ENCODE assay signal across 21 mouse cellular contexts in genomic region chr10:117885358-117885757, GRCm38 (mm10).
"Had no signal": no experiment of that assay in that cellular context is flagged by ENCODE, and none has a peak within 500 bp of the region (broad histone marks: within the 10 kb centered on the region; RNA-seq: fewer than 3 reads in every experiment).

No protein-coding gene starts in this region.

- H3K27me3 ChIP-seq: liver, embryonic 13.5 days; megakaryocyte, embryonic 14.5 days; neural tube, embryonic 12.5 days; neural tube, embryonic 15.5 days had no signal

- H3K9ac ChIP-seq: liver, embryonic 13.5 days; lung, embryonic 14.5 days; neural tube, embryonic 12.5 days; neural tube, embryonic 15.5 days had no signal

- H3K9me3 ChIP-seq: liver, embryonic 13.5 days; midbrain, embryonic 10.5 days; neural tube, embryonic 12.5 days; neural tube, embryonic 15.5 days had no signal

- DNase-seq: kidney, postnatal 25 days; layer of hippocampus, postnatal 36 days; liver, embryonic 13.5 days; midbrain, embryonic 14.5 days; right cerebral cortex, adult 18-20 months; right cerebral cortex, postnatal 14 days; right cerebral cortex, postnatal 4 days; thymus, adult 2 months; thymus, postnatal 14 days; thymus, postnatal 4 days had no signal

- H3K36me3 ChIP-seq: liver, embryonic 13.5 days; midbrain, embryonic 10.5 days; neural tube, embryonic 12.5 days; neural tube, embryonic 15.5 days had no signal

- ATAC-seq: inflammation-experienced regulatory T-cells, adult 6 months; intestine, embryonic 16.5 days had no signal

- H3K4me2 ChIP-seq: liver, embryonic 13.5 days; lung, embryonic 14.5 days; neural tube, embryonic 12.5 days; neural tube, embryonic 15.5 days had no signal

- H3K4me3 ChIP-seq: left cerebral cortex, adult 2 months; liver, embryonic 13.5 days; megakaryocyte, embryonic 14.5 days; midbrain, embryonic 10.5 days; neural tube, embryonic 12.5 days; neural tube, embryonic 15.5 days had no signal

- H3K27ac ChIP-seq: kidney, postnatal 0 days; left cerebral cortex, adult 2 months; liver, embryonic 13.5 days; macrophage; midbrain, embryonic 10.5 days; neural tube, embryonic 12.5 days; neural tube, embryonic 15.5 days; stomach, postnatal 0 days had no signal
